Mouse (Mus musculus) ES-E14 (cell line): ENCODE measurements around the gene Tsfm. TPM values are rescaled to one million over a fixed set of nuclear protein-coding genes. Genes with fewer than 3 reads are reported as not detected.

Experiments
- DNase-seq: peaks from one replicate; pipeline ENCODE4 v3.0.0-alpha.2; 2013; ENCODE audit warnings: low read depth, low spot score
- H3K27ac ChIP-seq: 2 replicates; pipeline ENCODE4 v1.5.1; 2012; ENCODE audit warnings: low read depth, mild to moderate bottlenecking, low read length, moderate library complexity, mixed read lengths; ENCODE audit not compliant: poor library complexity, insufficient read depth, severe bottlenecking
- H3K36me3 ChIP-seq: 2 replicates; pipeline ENCODE4 v1.6.1; 2012; ENCODE audit warnings: mild to moderate bottlenecking, low read length, moderate library complexity, mixed read lengths; ENCODE audit not compliant: control insufficient read depth, poor library complexity, insufficient read depth, severe bottlenecking
- H3K4me1 ChIP-seq, 2 experiments: fragments of 150-350 bp in 1 of 2; sonication (generic) in 1 of 2; 2 replicates each; pipeline ENCODE4 v1.6.1; 2012; ENCODE audit warnings: low read length in 2 of 2, mild to moderate bottlenecking in 1 of 2, mixed read lengths in 1 of 2; ENCODE audit not compliant: control insufficient read depth in 2 of 2, insufficient read depth in 2 of 2, poor library complexity in 1 of 2
- H3K4me3 ChIP-seq, 2 experiments: fragments of 150-350 bp in 1 of 2; sonication (generic) in 1 of 2; 2 replicates each; pipeline ENCODE4 v1.5.1; 2012; ENCODE audit warnings: low read length in 2 of 2, low read depth in 1 of 2, mild to moderate bottlenecking in 1 of 2, mixed read lengths in 1 of 2; ENCODE audit not compliant: insufficient read depth in 1 of 2, poor library complexity in 1 of 2, severe bottlenecking in 1 of 2
- H3K9ac ChIP-seq: 2 replicates; pipeline ENCODE4 v1.6.1; 2012; ENCODE audit warnings: low read depth, mild to moderate bottlenecking, low read length, mixed read lengths; ENCODE audit not compliant: poor library complexity, insufficient read depth, severe bottlenecking
- H3K9me3 ChIP-seq: fragments of 150-350 bp; sonication (generic); 2 replicates; pipeline ENCODE4 v1.6.1; 2012; ENCODE audit warnings: low read depth, mild to moderate bottlenecking, low read length; ENCODE audit not compliant: control insufficient read depth, insufficient read depth
- CHD2 ChIP-seq: IDR thresholded peaks from 2 replicates; pipeline ENCODE4 v1.6.1; 2014; ENCODE audit warnings: mild to moderate bottlenecking, low read depth, low read length, inconsistent platforms
- HCFC1 ChIP-seq: IDR thresholded peaks from 2 replicates; pipeline ENCODE4 v1.6.1; 2012; ENCODE audit warnings: low read length, inconsistent platforms, borderline replicate concordance; ENCODE audit not compliant: insufficient read depth
- MAFK ChIP-seq: IDR thresholded peaks from 2 replicates; pipeline ENCODE4 v1.6.1; 2014; ENCODE audit warnings: mild to moderate bottlenecking, low read depth, low read length, inconsistent platforms; ENCODE audit not compliant: insufficient read depth
- ZC3H11A ChIP-seq: IDR thresholded peaks from 2 replicates; pipeline ENCODE4 v1.6.1; 2012; ENCODE audit warnings: low read depth, mild to moderate bottlenecking, inconsistent platforms, low read length, borderline replicate concordance
- ZNF384 ChIP-seq: IDR thresholded peaks from 2 replicates; pipeline ENCODE4 v1.6.1; 2012; ENCODE audit warnings: low read depth, low read length, inconsistent platforms
- in situ Hi-C, 2 experiments: fragments of 600-800 bp; cut with MboI; formaldehyde crosslinking; loops; one replicate each; pipeline ENCODE4 v1.15.1; 2025; ENCODE audit warnings: low sequenced_read_pairs in 2 of 2, inconsistent platforms in 1 of 2; ENCODE audit not compliant: unreplicated experiment in 2 of 2
- total RNA-seq: library from RNA; depleted of rRNA; stranded (reverse); fragments of 300-350 nt; gene quantifications from 2 replicates; pipeline ENCODE4 v1.2.3, GENCODE M21; 2012

Gene Tsfm
- total RNA-seq, 1 experiment: 60.9 TPM

- no peak for DNase-seq
- Histone ChIP-seq H3K9ac (peak within 1 kb of the TSS; percentile 71), H3K4me3 (peak within 1 kb of the TSS; percentile 68 to 88), H3K9me3 (no peaks in the 10 kb centered on the region), H3K36me3 (peaks cover 23% of the 10 kb centered on the region), H3K4me1 (peaks cover 2 to 21% of the 10 kb centered on the region in 2 experiments; a peak in 3 of 4 replicates), H3K27ac (no peak within 1 kb of the TSS)
- in situ Hi-C loops: no loop called here
- no peak for TF ChIP-seq CHD2
- no peak for TF ChIP-seq HCFC1
- TF ChIP-seq MAFK: no peak
- no peak for TF ChIP-seq ZNF384
- no peak for TF ChIP-seq ZC3H11A
Measured at GRCm38 (mm10) chr10:127059968-127060916, 29.6 kb upstream of the Tsfm start, which contains the start of gene March9. Gene March9 (minus strand): TSS chr10:127060184.

- in situ Hi-C loops: no loop called here
- Histone ChIP-seq H3K9me3 (no peaks in the 10 kb centered on the region), H3K27ac (no peak overlapping the region), H3K4me1 (peaks cover 2 to 18% of the 10 kb centered on the region in 2 experiments; a peak in 2 of 4 replicates), H3K36me3 (peaks cover 15% of the 10 kb centered on the region; the same call in 1 of the 2 replicates), H3K4me3 (peak overlapping the region; percentile 68 to 88; a peak in 3 of 4 replicates), H3K9ac (peak overlapping the region; percentile 71)
- TF ChIP-seq ZNF384 (no peak), MAFK (no peak), ZC3H11A (no peak), HCFC1 (no peak), CHD2 (no peak)
- no peak for DNase-seq
Measured at GRCm38 (mm10) chr10:127059174-127059967, 28.7 kb upstream of the Tsfm start.

- H3K27ac ChIP-seq: no peak overlapping the region
- DNase-seq: no peak
Measured at GRCm38 (mm10) chr10:127058708-127059107, 28.1 kb upstream of the Tsfm start.

GRCm38 (mm10) chr10:127058161-127058560, 27.5 kb upstream of the Tsfm start:
- no peak overlapping the region for H3K9ac ChIP-seq
- in situ Hi-C loops: no loop called here
- no peak overlapping the region for H3K27ac ChIP-seq
- H3K9me3 ChIP-seq: no peaks in the 10 kb centered on the region
- H3K36me3 ChIP-seq: peaks cover 12% of the 10 kb centered on the region; the same call in 1 of the 2 replicates
- DNase-seq: peak; percentile 83
- H3K4me1 ChIP-seq: peaks cover 2 to 21% of the 10 kb centered on the region in 2 experiments; a peak in 2 of 4 replicates
- H3K4me3 ChIP-seq: peak overlapping the region in 1 of 2 experiments; percentile 5; a peak in 1 of 4 replicates
- TF ChIP-seq ZC3H11A: no peak
- no peak for TF ChIP-seq ZNF384
- no peak for TF ChIP-seq CHD2
- no peak for TF ChIP-seq MAFK
- TF ChIP-seq HCFC1: 0 out of 2 replicates have a peak, but pooled peaks have one; percentile 32

More at GRCm38 (mm10) chr10:127058708-127059107, 28.1 kb upstream of the Tsfm start:
- in situ Hi-C loops: no loop called here
- no peak for TF ChIP-seq MAFK
- Histone ChIP-seq H3K4me3 (peak overlapping the region; percentile 31 to 88; a peak in 3 of 4 replicates), H3K4me1 (peaks cover 2 to 20% of the 10 kb centered on the region in 2 experiments; a peak in 2 of 4 replicates), H3K9me3 (no peaks in the 10 kb centered on the region), H3K36me3 (peaks cover 12% of the 10 kb centered on the region; the same call in 1 of the 2 replicates), H3K9ac (no peak overlapping the region)
